Mouse (Mus musculus) liver, postnatal 0 days (tissue): ENCODE data around the gene Tspan14. TPM values are rescaled to one million over a fixed set of nuclear protein-coding genes. Genes with fewer than 3 reads are reported as not detected.

Experiments
- ATAC-seq: fragments of 200-750 bp; cut with Nextera tagmentation; 2 replicates; pipeline ENCODE4 v1.8.0; 2017; ENCODE audit warnings: mild to moderate bottlenecking, moderate library complexity
- DNase-seq: peaks from one replicate; pipeline ENCODE4 v3.0.0-alpha.2; 2016
- H3K27ac ChIP-seq: fragments of 300-500 bp; sonication (generic); 2 replicates; pipeline ENCODE4 v1.5.1; 2014; ENCODE audit warnings: antibody characterized with exemption, moderate library complexity, mild to moderate bottlenecking, low read depth
- H3K27me3 ChIP-seq: fragments of 300-500 bp; sonication (generic); 2 replicates; pipeline ENCODE4 v1.6.1; 2014; ENCODE audit warnings: low read length, control low read depth, mixed read lengths; ENCODE audit not compliant: insufficient read depth
- H3K36me3 ChIP-seq: fragments of 300-500 bp; sonication (generic); replicated peaks from 2 replicates; pipeline ENCODE4 v1.6.1; 2014; ENCODE audit warnings: mild to moderate bottlenecking, control low read depth, low read length, moderate library complexity, mixed read lengths; ENCODE audit not compliant: insufficient read depth
- H3K4me1 ChIP-seq: fragments of 300-500 bp; sonication (generic); 2 replicates; pipeline ENCODE4 v1.6.1; 2014; ENCODE audit warnings: antibody characterized with exemption, mild to moderate bottlenecking, control low read depth; ENCODE audit not compliant: insufficient read depth
- H3K4me2 ChIP-seq: fragments of 300-500 bp; sonication (generic); 2 replicates; pipeline ENCODE4 v1.6.1; 2014; ENCODE audit warnings: low read depth, mild to moderate bottlenecking, low read length, moderate library complexity, mixed read lengths
- H3K4me3 ChIP-seq: fragments of 300-500 bp; sonication (generic); 2 replicates; pipeline ENCODE4 v1.5.1; 2014; ENCODE audit warnings: low read depth, low read length
- H3K9ac ChIP-seq: fragments of 300-500 bp; sonication (generic); replicated peaks from 2 replicates; pipeline ENCODE4 v1.6.1; 2014; ENCODE audit warnings: mild to moderate bottlenecking, moderate library complexity
- H3K9me3 ChIP-seq: fragments of 300-500 bp; sonication (generic); 2 replicates; pipeline ENCODE4 v1.6.1; 2016; ENCODE audit warnings: mild to moderate bottlenecking, control low read depth, low read length, mixed read lengths
- CTCF ChIP-seq: sonication (generic); IDR thresholded peaks from 2 replicates; pipeline ENCODE4 v1.5.1; 2016; ENCODE audit warnings: antibody characterized with exemption, low read depth
- EP300 ChIP-seq: IDR thresholded peaks from 2 replicates; pipeline ENCODE4 v1.6.1; 2016; ENCODE audit warnings: antibody characterized with exemption, low read depth, mild to moderate bottlenecking
- WGBS: fragments of 180-500 bp; shearing (Covaris S2); extraction: QIAGEN DNeasy Blood & Tissue Kit; methylation state at CpG from one replicate; pipeline ENCODE4 v1.1.7; 2014; ENCODE audit not compliant: insufficient replicate concordance; 5-methylcytosine and 5-hydroxymethylcytosine counted together
- polyA plus RNA-seq: library from polyadenylated mRNA; unstranded; fragments of >200 nt; fragmentation: Nextera tagmentation; extraction: Ambion mirVana; gene quantifications from 2 replicates; pipeline ENCODE4 v1.2.1, GENCODE M21; 2015

Gene Tspan14
- polyA plus RNA-seq, 1 experiment from 2014 or later = 24.9 TPM

DNA sequence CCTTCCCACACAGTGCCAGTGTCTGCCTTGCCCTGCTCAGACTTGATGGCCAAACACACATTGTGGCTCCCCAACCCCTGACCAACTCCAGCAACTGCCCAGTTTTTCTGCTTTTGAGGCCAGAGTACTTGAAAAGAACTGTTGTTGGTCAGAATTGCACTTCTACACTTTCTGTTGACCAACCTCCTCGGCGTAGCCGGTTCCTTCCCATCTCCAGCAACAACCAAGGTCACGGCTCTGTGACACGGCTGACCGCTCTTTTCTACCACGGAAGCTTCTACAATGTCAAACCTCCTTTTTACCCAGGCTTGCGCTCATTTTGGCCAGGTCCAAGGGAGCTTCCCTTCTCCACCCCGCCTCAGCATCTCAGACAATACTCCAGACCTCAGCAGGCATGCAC is 34.4 kb downstream of the Tspan14 start:
- WGBS = 63% methylated on average over 9 of the region's 9 CpGs
- peak overlapping the region; percentile 17; the same call in 1 of the 2 replicates for H3K9ac ChIP-seq
- no peak overlapping the region for H3K4me3 ChIP-seq
- peak overlapping the region; percentile 82 for H3K27ac ChIP-seq
- DNase-seq = no peak
- peaks cover 90% of the 10 kb centered on the region for H3K4me1 ChIP-seq
- ATAC-seq = no peak
- peaks cover 3% of the 10 kb centered on the region; the same call in 1 of the 2 replicates for H3K36me3 ChIP-seq
- H3K27me3 ChIP-seq = no peaks in the 10 kb centered on the region
- peak overlapping the region; percentile 2 for H3K4me2 ChIP-seq
- no peaks in the 10 kb centered on the region for H3K9me3 ChIP-seq
- no peak for TF ChIP-seq EP300
- no peak for TF ChIP-seq CTCF

DNA sequence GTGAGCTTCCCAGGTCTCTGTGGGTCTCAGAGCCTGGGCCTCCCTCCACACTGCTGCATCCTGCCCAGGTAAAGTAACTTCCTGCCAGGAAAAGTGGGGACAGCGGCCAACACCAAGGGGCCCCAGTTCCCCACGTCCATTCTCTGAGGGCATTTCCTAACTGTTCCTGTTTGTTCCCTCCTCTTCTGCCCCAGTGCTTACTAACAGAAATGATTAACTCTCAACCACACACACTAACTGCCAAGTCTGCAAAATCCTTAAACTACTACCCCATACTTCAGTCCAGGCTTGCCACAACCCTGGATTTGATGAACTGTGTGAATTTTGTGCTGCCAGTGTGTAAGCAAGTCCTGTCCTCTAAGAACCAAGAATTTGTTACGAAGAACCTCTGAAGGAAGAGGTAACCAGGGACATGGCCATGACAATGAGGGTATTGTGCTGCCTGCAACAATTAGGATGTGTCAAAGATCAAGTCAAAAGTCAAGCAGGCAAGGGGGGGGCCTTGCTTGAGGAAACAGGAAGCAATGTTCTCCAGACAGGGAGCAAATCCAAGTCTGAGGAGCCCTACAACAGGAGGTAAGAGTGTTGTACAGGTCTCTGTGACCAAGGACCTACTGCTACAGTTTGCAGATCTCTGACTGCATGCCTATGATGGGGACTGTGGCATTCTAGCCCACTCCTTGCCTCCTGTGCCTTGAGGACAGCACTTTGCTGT is 35.3 kb downstream of the Tspan14 start:
- Histone ChIP-seq H3K9me3 (no peaks in the 10 kb centered on the region), H3K4me3 (no peak overlapping the region), H3K4me1 (peaks cover 94% of the 10 kb centered on the region), H3K4me2 (peak overlapping the region; percentile 38), H3K27ac (peak overlapping the region; percentile 82), H3K9ac (0 out of 2 replicates have a peak overlapping the region, but pooled peaks have one; percentile 12), H3K36me3 (no peaks in the 10 kb centered on the region; the same call in 1 of the 2 replicates), H3K27me3 (no peaks in the 10 kb centered on the region)
- ATAC-seq (peak; percentile 84), DNase-seq (peak; percentile 48)
- WGBS = 38% methylated on average over 3 of the region's 3 CpGs
- no peak for TF ChIP-seq CTCF
- no peak for TF ChIP-seq EP300

DNA sequence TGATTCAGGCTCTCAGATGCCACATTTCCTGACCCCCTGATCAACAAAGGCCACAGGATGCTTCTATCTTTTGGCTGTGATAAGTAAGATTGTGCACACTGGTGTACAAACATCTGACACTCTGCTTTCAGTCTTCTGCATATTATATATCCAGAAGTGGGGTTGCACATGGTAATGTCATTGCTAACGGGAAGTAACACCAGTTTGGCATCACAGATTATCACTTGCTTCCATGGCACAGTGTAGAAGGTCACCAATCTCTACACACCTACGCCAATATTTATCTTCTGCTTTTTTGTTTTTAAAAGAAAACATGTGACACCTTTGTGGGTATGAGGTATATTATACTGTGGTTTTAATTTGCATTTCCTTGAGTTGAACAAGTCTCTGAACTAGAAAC is 36.7 kb downstream of the Tspan14 start:
- 61% methylated on average over 2 of the region's 2 CpGs for WGBS
- Histone ChIP-seq H3K9me3 (no peaks in the 10 kb centered on the region), H3K4me3 (no peak overlapping the region), H3K27ac (peak overlapping the region; percentile 82), H3K4me2 (no peak overlapping the region), H3K4me1 (peaks cover 91% of the 10 kb centered on the region), H3K27me3 (no peaks in the 10 kb centered on the region), H3K9ac (no peak overlapping the region), H3K36me3 (no peaks in the 10 kb centered on the region; the same call in 1 of the 2 replicates)
- DNase-seq (no peak), ATAC-seq (no peak)
- TF ChIP-seq CTCF (no peak), EP300 (no peak)

DNA sequence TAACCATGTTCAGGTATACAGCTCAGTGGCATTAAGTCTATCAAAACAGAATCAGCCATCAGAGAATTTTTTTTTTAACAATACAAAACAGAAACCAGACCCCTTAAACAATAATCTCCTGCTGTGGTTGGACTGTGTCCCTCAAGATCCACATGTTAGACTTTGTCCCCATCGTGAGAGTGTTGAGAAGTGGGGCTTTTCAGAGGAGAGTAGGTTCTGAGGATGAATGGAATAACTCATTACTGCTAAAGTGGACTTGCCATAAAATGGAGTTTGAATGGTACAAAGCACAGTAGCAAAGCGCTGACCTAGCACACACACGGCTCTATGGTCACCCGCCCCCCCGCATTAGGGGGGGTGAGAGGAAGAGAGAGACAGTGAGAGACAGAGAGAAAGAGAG is 37.7 kb downstream of the Tspan14 start:
- TF ChIP-seq CTCF = no peak
- no peak for TF ChIP-seq EP300
- ATAC-seq (no peak), DNase-seq (no peak)
- Histone ChIP-seq H3K27ac (peak overlapping the region; percentile 41; the same call in 1 of the 2 replicates), H3K36me3 (no peaks in the 10 kb centered on the region; the same call in 1 of the 2 replicates), H3K4me1 (peaks cover 92% of the 10 kb centered on the region), H3K9me3 (no peaks in the 10 kb centered on the region), H3K4me3 (no peak overlapping the region), H3K4me2 (no peak overlapping the region), H3K27me3 (no peaks in the 10 kb centered on the region), H3K9ac (peak overlapping the region; percentile 46)
- 58% methylated on average over 5 of the region's 5 CpGs for WGBS

DNA sequence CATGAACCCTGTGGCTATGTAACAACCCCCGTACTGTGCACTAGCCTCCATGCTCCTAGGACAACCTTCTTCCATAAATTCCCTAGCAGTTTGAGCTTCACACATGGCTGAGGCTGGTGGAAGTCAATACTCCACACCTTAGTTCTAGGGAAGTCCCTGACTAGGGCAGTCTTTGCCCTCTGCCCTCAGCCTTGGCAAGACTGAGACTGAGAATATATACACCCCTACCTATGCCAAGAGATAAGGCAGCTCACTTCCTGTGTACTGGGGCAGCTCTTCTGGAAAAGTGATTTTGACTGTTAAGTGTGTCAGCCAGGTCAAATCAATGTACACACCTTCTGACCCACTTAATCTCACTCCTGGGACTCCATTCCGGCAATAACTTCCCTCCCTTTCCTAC is 39.6 kb downstream of the Tspan14 start:
- no peak overlapping the region for H3K4me3 ChIP-seq
- H3K27me3 ChIP-seq = no peaks in the 10 kb centered on the region
- H3K27ac ChIP-seq = peak overlapping the region; percentile 64
- TF ChIP-seq CTCF (no peak), EP300 (no peak)
- H3K4me1 ChIP-seq = peaks cover 89% of the 10 kb centered on the region
- no peak overlapping the region for H3K4me2 ChIP-seq
- H3K36me3 ChIP-seq = peaks cover 9% of the 10 kb centered on the region; the same call in 1 of the 2 replicates
- DNase-seq (no peak), ATAC-seq (peak; percentile 8; the same call in 1 of the 2 replicates)
- H3K9me3 ChIP-seq = no peaks in the 10 kb centered on the region
- WGBS = 36% methylated on average over 2 of the region's 2 CpGs
- H3K9ac ChIP-seq = no peak overlapping the region

DNA sequence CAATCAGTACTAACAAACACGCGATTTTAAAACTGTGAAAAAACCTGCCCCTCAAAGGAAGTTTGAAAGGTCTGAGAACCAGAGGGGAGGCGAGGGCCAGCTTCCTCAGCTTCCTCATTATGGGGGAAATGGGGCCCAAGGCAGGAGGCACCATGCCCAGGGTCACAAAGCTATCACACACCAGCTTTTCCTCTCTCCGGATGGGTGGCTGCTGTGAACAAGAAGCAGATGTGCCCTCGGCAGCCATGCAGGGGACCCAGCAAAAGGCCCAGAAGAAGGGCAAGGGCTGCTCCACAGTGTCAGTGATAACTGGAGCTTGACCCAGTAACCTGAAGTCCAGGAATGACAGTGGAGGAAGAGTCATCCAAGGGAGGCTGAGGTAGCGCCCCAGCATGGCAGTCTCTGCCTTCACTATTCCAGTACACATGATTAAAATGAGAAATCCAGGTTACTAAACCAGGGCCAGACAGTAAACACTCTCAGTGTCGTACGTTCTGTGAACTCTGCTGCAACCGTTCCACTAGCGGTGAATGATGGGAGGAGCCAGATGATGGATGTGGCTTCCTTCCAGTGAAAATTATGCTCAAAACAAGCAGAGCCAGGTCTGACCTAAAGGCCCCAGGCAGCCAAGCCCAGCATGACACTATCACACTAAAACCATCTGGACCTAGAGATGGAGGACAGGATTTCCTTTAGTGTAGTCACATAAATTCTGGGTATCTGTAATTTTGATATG is 42.1 kb downstream of the Tspan14 start:
- ATAC-seq (peak; percentile 90), DNase-seq (peak; percentile 66)
- H3K27me3 ChIP-seq = no peaks in the 10 kb centered on the region
- 19% methylated on average over 10 of the region's 10 CpGs for WGBS
- TF ChIP-seq CTCF (no peak), EP300 (0 out of 2 replicates have a peak, but pooled peaks have one; percentile 41)
- peaks cover 9% of the 10 kb centered on the region; the same call in 1 of the 2 replicates for H3K36me3 ChIP-seq
- peaks cover 76% of the 10 kb centered on the region for H3K4me1 ChIP-seq
- peak overlapping the region; percentile 95 for H3K27ac ChIP-seq
- peak overlapping the region; percentile 3 for H3K9ac ChIP-seq
- H3K4me3 ChIP-seq = no peak overlapping the region
- no peaks in the 10 kb centered on the region for H3K9me3 ChIP-seq
- peak overlapping the region; percentile 51 for H3K4me2 ChIP-seq
